In the genomic region with DNA sequence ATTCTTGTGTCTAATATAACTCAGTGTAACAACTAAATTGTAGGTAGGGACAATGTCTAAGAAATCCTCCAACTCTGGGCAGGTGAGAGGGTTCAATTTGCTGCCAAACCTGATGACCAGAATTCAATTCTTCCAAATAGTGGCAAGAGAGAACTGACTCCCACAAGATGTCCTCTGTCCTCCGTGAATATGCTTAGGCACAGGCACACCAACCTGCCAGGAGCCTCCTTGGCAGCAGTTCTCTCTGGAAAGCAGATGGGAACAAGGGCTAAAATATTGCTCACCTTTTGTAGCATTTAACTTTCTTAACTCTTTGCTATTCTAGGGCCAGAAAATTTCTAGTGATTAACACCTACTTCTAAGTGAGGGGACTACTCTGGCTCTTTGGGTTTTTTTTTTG, we compare ENCODE assay signal across 31 mouse cellular contexts. TPM values are rescaled to one million over a fixed set of nuclear protein-coding genes. Genes with fewer than 3 reads are reported as not detected.
A peak's percentile ranks its signal among the peaks of the same experiment; 100 is the strongest.
DNase-seq lines count a peak whose midpoint lies in the region; ATAC-seq and TF ChIP-seq lines count a peak whose summit lies in the region.
"Had no signal": no experiment of that assay in that cellular context is flagged by ENCODE, and none has a peak within 500 bp of the region (broad histone marks: within the 10 kb centered on the region; RNA-seq: fewer than 3 reads in every experiment).

No protein-coding gene starts in this region.

- H3K27me3 ChIP-seq in liver, adult 2 months (ENCODE audit: control insufficient read depth, insufficient read depth, low read length), result no peaks in the 10 kb centered on the region
- no peaks in the 10 kb centered on the region for H3K27me3 ChIP-seq in liver, embryonic 11.5 days (replicated peaks; ENCODE audit: control insufficient read depth, insufficient read depth, low read length)
- H3K27me3 ChIP-seq: forebrain, embryonic 13.5 days had no signal

- H3K9ac ChIP-seq in liver, adult 2 months (ENCODE audit: low read depth, low read length), result no peak overlapping the region; the same call in 1 of the 2 replicates
- no peak overlapping the region for H3K9ac ChIP-seq in liver, embryonic 11.5 days (ENCODE audit: low read depth, low read length)
- H3K9ac ChIP-seq: forebrain, embryonic 13.5 days; heart, embryonic 13.5 days; hindbrain, embryonic 14.5 days had no signal

- 7% methylated on average over 1 of the region's 1 CpGs for WGBS in liver, adult 2 months
- 35% methylated on average over 1 of the region's 1 CpGs for WGBS in liver, embryonic 11.5 days

- H3K4me3 ChIP-seq in liver, adult 2 months (ENCODE audit: insufficient read depth, low read depth, low read length), result no peak overlapping the region
- no peak overlapping the region for H3K4me3 ChIP-seq in liver, embryonic 11.5 days (ENCODE audit: low read depth, low read length)
- H3K4me3 ChIP-seq: forebrain, embryonic 10.5 days; forebrain, embryonic 13.5 days; heart, adult 2 months; heart, embryonic 10.5 days; heart, embryonic 13.5 days had no signal

- ATAC-seq in liver, embryonic 11.5 days (replicated peaks; ENCODE audit: low FRiP score), result no peak
- ATAC-seq: forebrain, embryonic 13.5 days; forebrain, embryonic 16.5 days; Patski had no signal

- H3K4me2 ChIP-seq in liver, embryonic 11.5 days, result no peak overlapping the region
- H3K4me2 ChIP-seq: forebrain, embryonic 13.5 days; heart, embryonic 13.5 days; hindbrain, embryonic 14.5 days had no signal

- H3K36me3 ChIP-seq in liver, adult 2 months (ENCODE audit: control insufficient read depth, insufficient read depth, low read length), result no peaks in the 10 kb centered on the region
- H3K36me3 ChIP-seq in liver, embryonic 11.5 days (ENCODE audit: control insufficient read depth, insufficient read depth, low read length), result no peaks in the 10 kb centered on the region
- H3K36me3 ChIP-seq: forebrain, embryonic 10.5 days; G1E; heart, embryonic 10.5 days; heart, embryonic 13.5 days had no signal

- peaks cover 36% of the 10 kb centered on the region for H3K4me1 ChIP-seq in liver, adult 2 months (ENCODE audit: control insufficient read depth, insufficient read depth, low read length)
- H3K4me1 ChIP-seq in liver, embryonic 11.5 days (replicated peaks; ENCODE audit: control insufficient read depth, insufficient read depth, low read length), result no peaks in the 10 kb centered on the region
- H3K4me1 ChIP-seq: forebrain, embryonic 10.5 days; forebrain, embryonic 13.5 days; heart, embryonic 10.5 days; heart, embryonic 13.5 days had no signal

- H3K79me2 ChIP-seq in liver, adult 2 months (ENCODE audit: control insufficient read depth, insufficient read depth, low read length), result peaks cover 5% of the 10 kb centered on the region; the same call in 1 of the 2 replicates

- H3K27ac ChIP-seq in liver, adult 2 months (replicated peaks; ENCODE audit: insufficient read depth, low read depth, low read length), result peak overlapping the region; percentile 32
- no peak overlapping the region for H3K27ac ChIP-seq in liver, embryonic 11.5 days (ENCODE audit: low read depth, low read length)
- H3K27ac ChIP-seq: forebrain, embryonic 10.5 days; forebrain, embryonic 13.5 days; heart, adult 2 months; heart, embryonic 10.5 days; heart, embryonic 13.5 days; hindbrain, embryonic 14.5 days had no signal

- peak; percentile 27 for TF ChIP-seq CTCF in liver, adult 2 months (IDR thresholded peaks at IDR 0.05; ENCODE audit: low read depth, low read length)

- H3K9me3 ChIP-seq in liver, embryonic 11.5 days (ENCODE audit: control insufficient read depth, low read length), result no peaks in the 10 kb centered on the region
- H3K9me3 ChIP-seq: forebrain, embryonic 10.5 days; forebrain, embryonic 13.5 days; G1E; heart, embryonic 10.5 days; heart, embryonic 13.5 days had no signal

- peak; percentile 9 for DNase-seq in kidney, adult 11 months
- no peak for DNase-seq in kidney, postnatal 14 days
- DNase-seq in kidney, adult 8-10 months, result peak; percentile 8 to 14
- DNase-seq in kidney, postnatal 4 days, result no peak
- peak; percentile 91 for DNase-seq in liver, adult 2 months (ENCODE audit: extremely low read depth, low read depth, low spot score)
- no peak for DNase-seq in liver, embryonic 11.5 days (ENCODE audit: low spot score)
- DNase-seq: adrenal gland, postnatal 10 days; adrenal gland, postnatal 36 days; cerebellum, adult 18-20 months; cerebellum, adult 9-10 months; cerebellum, postnatal 14 days; gastrocnemius, postnatal 10 days; gastrocnemius, postnatal 36 days; heart, adult 2 months; heart, postnatal 14 days; heart, postnatal 4 days had no signal

- TF ChIP-seq POLR2A in liver, adult 2 months (IDR thresholded peaks at IDR 0.05; ENCODE audit: extremely low read depth, insufficient read depth, low read length), result no peak

RNA-seq across cellular contexts. Expression of gene Azgp1, which starts 4.0 kb away (rescaled TPM):
- total RNA-seq in liver, adult 2 months (2014; rRNA removed), result 1,462 and 1,614 TPM in 2 replicates
- 1,097 and 1,209 TPM in 2 replicates for polyA plus RNA-seq in liver, adult 2 months (2012; rRNA removed)
- polyA plus RNA-seq in liver, embryonic 11.5 days (2014; fragmentation: Nextera tagmentation; extraction: Ambion mirVana), result not detected in 2 replicates
- total RNA-seq: G1E; granulocyte monocyte progenitor cell, adult 5-6 weeks; heart, adult 2 months; heart, postnatal 14 days; heart, postnatal 4 days had no signal
- polyA plus RNA-seq: embryonic facial prominence, embryonic 11.5 days; forebrain, embryonic 10.5 days; forebrain, embryonic 13.5 days; forebrain, embryonic 16.5 days; G1E; heart, adult 2 months; heart, embryonic 10.5 days; heart, embryonic 13.5 days; heart, embryonic 16.5 days; hindbrain, embryonic 11.5 days; hindbrain, embryonic 14.5 days; Patski had no signal

RNA-seq across cellular contexts. Expression of gene Gjc3, which starts 14.4 kb away (rescaled TPM):
- 0.47 and 0.55 TPM in 2 replicates for total RNA-seq in liver, adult 2 months (2014; rRNA removed)
- 0.18 and 0.44 TPM in 2 replicates for polyA plus RNA-seq in liver, adult 2 months (2012; rRNA removed)
- 0.14 TPM in 1 of 2 replicates, not detected in the other for polyA plus RNA-seq in liver, embryonic 11.5 days (2014; fragmentation: Nextera tagmentation; extraction: Ambion mirVana)
- total RNA-seq: granulocyte monocyte progenitor cell, adult 5-6 weeks had no signal
- polyA plus RNA-seq: embryonic facial prominence, embryonic 11.5 days; forebrain, embryonic 10.5 days; G1E; heart, embryonic 10.5 days; Patski had no signal

RNA-seq across cellular contexts. Expression of gene Smok3a, which starts 43.8 kb away (rescaled TPM):
- not detected in 2 replicates for total RNA-seq in liver, adult 2 months (2014; rRNA removed)
- not detected in 2 replicates for polyA plus RNA-seq in liver, adult 2 months (2012; rRNA removed)
- not detected in 2 replicates for polyA plus RNA-seq in liver, embryonic 11.5 days (2014; fragmentation: Nextera tagmentation; extraction: Ambion mirVana)
- total RNA-seq: adrenal gland, adult 18-20 months; adrenal gland, postnatal 10 days; adrenal gland, postnatal 36 days; gastrocnemius, adult 18-20 months; gastrocnemius, postnatal 10 days; gastrocnemius, postnatal 36 days; granulocyte monocyte progenitor cell, adult 5-6 weeks; heart, adult 2 months; heart, postnatal 14 days; heart, postnatal 4 days had no signal
- polyA plus RNA-seq: embryonic facial prominence, embryonic 11.5 days; embryonic facial prominence, embryonic 14.5 days; forebrain, embryonic 10.5 days; forebrain, embryonic 13.5 days; forebrain, embryonic 16.5 days; G1E; heart, adult 2 months; heart, embryonic 10.5 days; heart, embryonic 13.5 days; heart, embryonic 16.5 days; hindbrain, embryonic 11.5 days; hindbrain, embryonic 14.5 days; Patski had no signal

RNA-seq across cellular contexts. Expression of gene Smok3b, which starts 43.9 kb away (rescaled TPM):
- total RNA-seq in liver, adult 2 months (2014; rRNA removed), result 0.37 TPM in 1 of 2 replicates, not detected in the other
- polyA plus RNA-seq in liver, adult 2 months (2012; rRNA removed), result not detected in 2 replicates
- polyA plus RNA-seq in liver, embryonic 11.5 days (2014; fragmentation: Nextera tagmentation; extraction: Ambion mirVana), result not detected in 2 replicates
- total RNA-seq: adrenal gland, adult 18-20 months; adrenal gland, postnatal 10 days; adrenal gland, postnatal 36 days; G1E; gastrocnemius, adult 18-20 months; gastrocnemius, postnatal 10 days; gastrocnemius, postnatal 36 days; granulocyte monocyte progenitor cell, adult 5-6 weeks; heart, adult 2 months; heart, postnatal 14 days; heart, postnatal 4 days had no signal
- polyA plus RNA-seq: embryonic facial prominence, embryonic 11.5 days; embryonic facial prominence, embryonic 14.5 days; forebrain, embryonic 10.5 days; forebrain, embryonic 13.5 days; forebrain, embryonic 16.5 days; G1E; heart, adult 2 months; heart, embryonic 10.5 days; heart, embryonic 13.5 days; heart, embryonic 16.5 days; hindbrain, embryonic 11.5 days; hindbrain, embryonic 14.5 days; Patski had no signal

RNA-seq across cellular contexts. Expression of gene Cyp3a13, which starts 55.9 kb away (rescaled TPM):
- 141 and 173 TPM in 2 replicates for total RNA-seq in liver, adult 2 months (2014; rRNA removed)
- 22.9 and 28.6 TPM in 2 replicates for polyA plus RNA-seq in liver, adult 2 months (2012; rRNA removed)
- 0.79 and 0.95 TPM in 2 replicates for polyA plus RNA-seq in liver, embryonic 11.5 days (2014; fragmentation: Nextera tagmentation; extraction: Ambion mirVana)
- total RNA-seq: gastrocnemius, postnatal 10 days; granulocyte monocyte progenitor cell, adult 5-6 weeks had no signal
- polyA plus RNA-seq: embryonic facial prominence, embryonic 11.5 days; embryonic facial prominence, embryonic 14.5 days; forebrain, embryonic 10.5 days; forebrain, embryonic 13.5 days; forebrain, embryonic 16.5 days; G1E; heart, embryonic 13.5 days; hindbrain, embryonic 11.5 days; hindbrain, embryonic 14.5 days had no signal

Comparison
In these comparisons a context has a peak if more than half of its experiments do, and no peak if none do; other contexts are left out.
1. DNase-seq: peak in kidney, adult 11 months (single experiment), kidney, adult 8-10 months (2 of 2) and liver, adult 2 months (single experiment); none in kidney, postnatal 14 days (single experiment), kidney, postnatal 4 days (0 of 2) and liver, embryonic 11.5 days (single experiment).
2. RNA of gene Azgp1, which starts 4.0 kb away (polyA plus RNA-seq): 1,097 to 1,209 TPM in liver, adult 2 months; not detected in liver, embryonic 11.5 days; every median in the first group is over 1,000 times any median in the second.